Mouse (Mus musculus) neural tube, embryonic 12.5 days (tissue): ENCODE measurements at regions not wholly inside any gene's neighbourhood (a gene's known extent, or its start where the extent isn't known, plus 50 kb on each side); places are given as distances from the start of the nearest gene placed in this dataset.

Source experiments
- ATAC-seq: fragments of 200-750 bp; cut with Nextera tagmentation; 2 replicates; pipeline ENCODE4 v1.8.0; 2017; ENCODE audit warnings: low read depth, mild to moderate bottlenecking, moderate TSS enrichment, moderate library complexity; ENCODE audit not compliant: low FRiP score
- H3K27ac ChIP-seq: fragments of 300-500 bp; sonication (generic); 2 replicates; pipeline ENCODE4 v1.5.1; 2016
- H3K27me3 ChIP-seq: fragments of 300-500 bp; sonication (generic); replicated peaks from 2 replicates; pipeline ENCODE4 v1.6.1; 2016; ENCODE audit warnings: mild to moderate bottlenecking
- H3K36me3 ChIP-seq: fragments of 300-500 bp; sonication (generic); 2 replicates; pipeline ENCODE4 v1.6.1; 2016; ENCODE audit warnings: mild to moderate bottlenecking
- H3K4me1 ChIP-seq: fragments of 300-500 bp; sonication (generic); 2 replicates; pipeline ENCODE4 v1.6.1; 2016
- H3K4me2 ChIP-seq: fragments of 300-500 bp; sonication (generic); replicated peaks from 2 replicates; pipeline ENCODE4 v1.6.1; 2016; ENCODE audit warnings: mild to moderate bottlenecking
- H3K4me3 ChIP-seq: fragments of 300-500 bp; sonication (generic); 2 replicates; pipeline ENCODE4 v1.5.1; 2016
- H3K9ac ChIP-seq: fragments of 300-500 bp; sonication (generic); 2 replicates; pipeline ENCODE4 v1.6.1; 2016; ENCODE audit warnings: mild to moderate bottlenecking
- H3K9me3 ChIP-seq: fragments of 300-500 bp; sonication (generic); 2 replicates; pipeline ENCODE4 v1.6.1; 2016; ENCODE audit warnings: mild to moderate bottlenecking
- WGBS: fragments of 180-500 bp; shearing (Covaris S2); methylation state at CpG from one replicate; pipeline ENCODE4 v1.1.7; 2016; 5-methylcytosine and 5-hydroxymethylcytosine counted together

DNA sequence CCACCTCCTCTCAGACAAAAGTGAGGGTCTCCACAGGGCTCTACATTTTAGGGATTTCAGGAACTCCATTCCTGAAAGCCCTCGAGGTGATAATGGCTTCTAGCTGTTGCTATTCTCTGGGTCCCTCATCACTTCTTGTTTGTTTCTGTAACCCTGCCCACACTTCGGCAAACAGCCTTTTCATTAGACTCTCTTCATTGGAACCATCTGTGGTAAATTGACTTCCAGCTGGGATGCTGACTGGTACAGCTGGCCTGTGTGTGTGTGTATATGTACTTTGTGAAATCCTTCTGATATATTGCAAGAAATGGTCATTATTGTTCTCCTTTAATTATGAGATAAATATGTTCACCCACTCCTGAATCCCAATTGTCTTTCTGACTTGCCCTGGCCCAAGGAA lies 50.3 kb downstream of the Gm10192 start:
- no peak for ATAC-seq
- Histone ChIP-seq H3K9me3 (no peaks in the 10 kb centered on the region), H3K4me1 (no peaks in the 10 kb centered on the region), H3K27ac (no peak overlapping the region), H3K27me3 (no peaks in the 10 kb centered on the region), H3K36me3 (no peaks in the 10 kb centered on the region), H3K4me2 (no peak overlapping the region), H3K9ac (no peak overlapping the region), H3K4me3 (no peak overlapping the region)
- WGBS = 35% methylated on average over 2 of the region's 2 CpGs

DNA sequence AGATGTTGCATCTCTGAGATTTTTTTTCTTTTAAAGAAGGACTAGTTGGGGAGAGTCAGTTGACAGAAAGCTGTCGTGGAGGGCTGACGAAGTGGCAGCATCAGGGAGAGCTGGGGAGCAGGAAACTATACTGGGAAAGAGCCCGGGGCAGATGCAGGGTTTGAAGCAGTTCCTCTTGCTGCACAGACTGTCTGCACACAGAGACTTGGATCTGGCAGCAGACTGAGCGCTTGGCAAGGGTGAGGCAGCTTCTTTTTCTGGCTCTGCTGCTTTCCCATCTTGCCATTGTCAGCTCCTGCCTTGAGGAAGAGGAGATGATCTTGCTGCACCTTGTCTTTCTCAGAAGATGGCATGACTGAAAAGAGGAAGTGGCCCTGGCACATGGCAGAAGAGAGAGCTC lies 55.2 kb downstream of the Gm10192 start:
- Histone ChIP-seq H3K4me3 (no peak overlapping the region), H3K27ac (no peak overlapping the region), H3K9ac (no peak overlapping the region), H3K36me3 (no peaks in the 10 kb centered on the region), H3K9me3 (no peaks in the 10 kb centered on the region), H3K4me2 (no peak overlapping the region), H3K27me3 (no peaks in the 10 kb centered on the region), H3K4me1 (no peaks in the 10 kb centered on the region)
- 78% methylated on average over 4 of the region's 4 CpGs for WGBS
- ATAC-seq = no peak

DNA sequence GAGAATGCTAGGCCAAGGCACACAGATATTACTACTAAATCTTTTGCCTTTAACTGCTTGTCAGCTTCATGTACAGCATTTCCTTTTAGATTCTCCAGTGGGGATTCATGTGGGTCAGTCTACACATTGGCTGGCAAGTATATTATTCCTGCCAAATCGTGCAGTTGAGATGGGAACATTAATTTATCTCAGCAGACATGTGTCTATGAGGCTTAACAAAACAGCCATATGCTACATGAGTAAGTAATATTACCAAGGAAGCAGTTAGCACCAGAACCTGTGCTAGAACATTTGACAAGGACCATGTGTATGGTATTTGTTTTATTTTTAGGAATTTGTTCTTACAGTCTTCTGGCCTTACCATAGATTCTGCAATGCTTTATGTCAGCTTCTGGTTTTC lies 59.1 kb downstream of the Gm10192 start:
- Histone ChIP-seq H3K27me3 (no peaks in the 10 kb centered on the region), H3K27ac (no peak overlapping the region), H3K4me1 (0 out of 2 replicates have a peak, but pooled peaks cover 3% of the 10 kb centered on the region), H3K4me3 (no peak overlapping the region), H3K9ac (no peak overlapping the region), H3K4me2 (no peak overlapping the region), H3K9me3 (no peaks in the 10 kb centered on the region), H3K36me3 (no peaks in the 10 kb centered on the region)
- no peak for ATAC-seq
- 64% methylated on average over 1 of the region's 1 CpGs for WGBS

DNA sequence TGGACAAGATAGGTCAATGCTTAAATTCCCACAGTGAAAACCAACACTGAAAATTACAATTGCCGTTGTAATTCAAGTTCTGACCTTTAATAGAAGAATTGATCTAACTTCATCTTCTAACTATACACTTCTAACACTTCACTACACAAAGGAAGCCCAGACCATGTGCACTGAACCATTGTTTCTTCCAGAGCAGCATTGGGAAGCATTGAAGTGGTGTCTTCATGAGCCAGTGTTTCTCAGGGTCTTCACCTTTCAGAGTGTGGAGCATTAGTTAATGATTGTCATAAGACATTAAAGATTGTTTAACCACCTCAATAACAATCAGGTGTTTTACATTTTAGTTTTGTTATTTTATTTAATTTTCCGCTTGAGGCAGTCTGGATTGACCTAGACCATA lies 61.0 kb downstream of the Gm10192 start:
- 90% methylated on average over 2 of the region's 2 CpGs for WGBS
- Histone ChIP-seq H3K4me1 (0 out of 2 replicates have a peak, but pooled peaks cover 3% of the 10 kb centered on the region), H3K4me2 (no peak overlapping the region), H3K36me3 (no peaks in the 10 kb centered on the region), H3K9me3 (no peaks in the 10 kb centered on the region), H3K4me3 (no peak overlapping the region), H3K9ac (no peak overlapping the region), H3K27me3 (no peaks in the 10 kb centered on the region), H3K27ac (no peak overlapping the region)
- no peak for ATAC-seq

DNA sequence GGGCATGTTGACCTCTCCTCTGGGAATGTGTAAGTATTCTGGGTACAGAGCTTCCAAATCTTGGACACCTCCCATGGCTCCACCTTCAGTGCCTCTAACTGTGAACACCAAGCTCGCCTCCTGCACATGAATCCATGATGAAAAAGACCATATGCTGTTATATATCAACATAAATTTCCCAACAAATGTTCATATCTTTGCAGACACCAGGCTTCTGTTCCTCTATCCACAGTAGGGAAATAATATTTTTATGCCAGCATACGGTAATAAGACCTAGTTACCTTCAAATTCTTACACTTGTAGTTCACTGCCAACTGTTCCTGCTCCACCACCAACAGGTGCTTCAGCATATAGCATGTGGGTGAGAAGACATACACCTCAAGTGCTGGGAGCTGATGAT lies 63.5 kb downstream of the Gm10192 start:
- Histone ChIP-seq H3K4me3 (no peak overlapping the region), H3K36me3 (no peaks in the 10 kb centered on the region), H3K9me3 (no peaks in the 10 kb centered on the region), H3K27me3 (no peaks in the 10 kb centered on the region), H3K4me1 (0 out of 2 replicates have a peak, but pooled peaks cover 3% of the 10 kb centered on the region), H3K9ac (no peak overlapping the region), H3K4me2 (no peak overlapping the region), H3K27ac (no peak overlapping the region)
- WGBS = 91% methylated on average over 2 of the region's 2 CpGs
- no peak for ATAC-seq

DNA sequence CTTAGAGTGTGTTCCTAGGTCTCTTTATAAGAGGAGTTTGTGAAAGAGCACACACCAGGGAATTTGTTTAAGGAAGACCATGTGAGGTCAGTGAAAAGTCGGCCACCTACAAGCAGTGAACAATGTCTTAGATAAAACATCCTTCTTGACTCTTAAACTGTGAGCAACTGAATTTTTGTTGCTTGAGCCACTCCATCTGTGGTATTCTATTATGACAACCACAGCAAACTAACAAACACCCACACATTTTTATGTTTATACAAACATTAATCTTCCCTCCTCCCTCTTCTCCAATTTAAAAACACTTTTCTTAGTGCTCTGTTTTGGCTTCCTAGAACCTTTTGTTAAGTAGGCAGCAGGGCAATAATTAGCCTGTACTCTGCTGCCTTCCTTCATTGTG lies 66.0 kb downstream of the Gm10192 start:
- Histone ChIP-seq H3K4me2 (no peak overlapping the region), H3K27ac (no peak overlapping the region), H3K36me3 (no peaks in the 10 kb centered on the region), H3K27me3 (no peaks in the 10 kb centered on the region), H3K4me3 (no peak overlapping the region), H3K4me1 (0 out of 2 replicates have a peak, but pooled peaks cover 3% of the 10 kb centered on the region), H3K9me3 (no peaks in the 10 kb centered on the region), H3K9ac (no peak overlapping the region)
- 85% methylated on average over 1 of the region's 1 CpGs for WGBS
- ATAC-seq = no peak

DNA sequence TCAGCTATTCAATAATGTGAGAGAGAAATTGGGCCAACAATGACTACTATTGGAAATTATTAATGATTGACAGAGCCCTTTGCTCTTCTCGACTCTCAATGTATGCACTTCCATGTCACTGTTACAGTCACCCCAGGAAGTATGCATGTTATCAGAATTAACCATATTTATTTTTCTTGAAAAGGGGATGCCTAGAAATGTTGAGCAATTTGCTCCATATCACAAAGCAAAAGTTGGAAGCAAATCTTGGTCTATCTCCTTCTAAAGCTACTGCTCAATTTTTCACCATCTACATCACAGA lies 80.3 kb downstream of the Gm10192 start:
- H3K9me3 ChIP-seq = no peaks in the 10 kb centered on the region
- no peak overlapping the region for H3K27ac ChIP-seq
- WGBS = 84% methylated on average over 1 of the region's 1 CpGs
- H3K36me3 ChIP-seq = no peaks in the 10 kb centered on the region
- no peak overlapping the region for H3K4me3 ChIP-seq
- no peaks in the 10 kb centered on the region for H3K4me1 ChIP-seq
- no peak for ATAC-seq
- H3K9ac ChIP-seq = no peak overlapping the region
- H3K27me3 ChIP-seq = no peaks in the 10 kb centered on the region
- no peak overlapping the region for H3K4me2 ChIP-seq

DNA sequence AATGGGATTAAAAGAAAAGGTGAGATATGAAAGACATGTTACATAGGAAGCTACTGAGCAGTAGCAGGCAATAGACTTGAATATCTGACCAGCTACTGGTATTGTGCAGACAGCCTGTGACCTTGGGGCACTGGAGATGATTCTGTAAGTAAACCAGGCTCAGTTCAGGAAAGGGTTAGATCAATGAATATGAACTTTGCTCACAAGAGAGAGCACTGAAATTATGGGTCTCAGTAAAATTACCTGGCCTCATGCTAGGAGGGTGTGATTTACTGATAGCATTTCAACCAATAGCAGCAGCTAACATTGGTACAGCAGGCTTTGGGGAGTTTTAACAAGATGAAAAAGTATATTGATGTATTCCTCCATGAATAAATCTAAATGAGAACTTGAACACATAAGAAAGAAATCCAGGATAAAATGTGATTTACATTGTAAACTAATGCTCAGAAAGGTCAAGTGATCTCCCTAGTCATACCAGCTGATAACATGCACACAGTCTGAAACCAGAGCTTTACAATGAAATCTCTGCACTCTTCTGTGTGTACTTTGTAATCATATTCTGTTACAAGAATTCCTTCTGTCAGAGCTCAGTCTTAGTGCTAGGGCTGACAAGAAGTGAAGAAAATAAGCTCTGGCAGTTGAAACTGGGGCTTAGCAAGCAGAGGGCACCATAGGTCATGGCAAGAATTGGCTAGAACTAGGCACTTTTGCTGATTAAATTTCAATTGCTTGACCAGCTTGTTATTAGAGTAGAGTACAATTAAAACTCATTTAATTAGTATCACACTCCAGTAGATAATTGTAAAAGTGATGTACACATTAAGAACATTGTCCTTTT lies 80.8 kb downstream of the Gm10192 start:
- no peaks in the 10 kb centered on the region for H3K27me3 ChIP-seq
- H3K4me1 ChIP-seq = no peaks in the 10 kb centered on the region
- no peak overlapping the region for H3K4me3 ChIP-seq
- H3K27ac ChIP-seq = no peak overlapping the region
- H3K9me3 ChIP-seq = no peaks in the 10 kb centered on the region
- H3K36me3 ChIP-seq = no peaks in the 10 kb centered on the region
- no peak overlapping the region for H3K4me2 ChIP-seq
- no peak overlapping the region for H3K9ac ChIP-seq
- ATAC-seq = no peak

DNA sequence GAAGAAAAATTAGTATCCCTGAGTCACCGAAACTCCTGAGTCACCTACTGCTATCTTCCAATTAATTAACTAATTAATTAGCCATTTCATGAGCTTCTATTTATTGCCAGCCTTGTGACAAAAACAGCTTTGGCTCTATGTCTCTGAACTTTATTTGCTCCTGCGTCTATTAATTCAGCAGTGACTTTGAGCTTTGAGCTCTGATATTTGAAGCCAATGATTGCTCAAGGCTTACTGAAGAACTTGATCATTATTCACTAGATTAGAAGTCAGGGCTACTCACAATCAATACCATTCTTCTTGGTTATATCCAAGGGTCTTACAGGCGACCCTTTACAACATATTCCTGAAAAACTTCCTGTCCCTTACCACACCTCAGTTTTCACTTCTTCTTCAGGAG lies 83.2 kb downstream of the Gm10192 start:
- Histone ChIP-seq H3K4me1 (no peaks in the 10 kb centered on the region), H3K4me3 (no peak overlapping the region), H3K27ac (no peak overlapping the region), H3K9me3 (no peaks in the 10 kb centered on the region), H3K27me3 (no peaks in the 10 kb centered on the region), H3K36me3 (no peaks in the 10 kb centered on the region), H3K4me2 (no peak overlapping the region), H3K9ac (no peak overlapping the region)
- no peak for ATAC-seq
- WGBS = 93% methylated on average over 3 of the region's 3 CpGs

DNA sequence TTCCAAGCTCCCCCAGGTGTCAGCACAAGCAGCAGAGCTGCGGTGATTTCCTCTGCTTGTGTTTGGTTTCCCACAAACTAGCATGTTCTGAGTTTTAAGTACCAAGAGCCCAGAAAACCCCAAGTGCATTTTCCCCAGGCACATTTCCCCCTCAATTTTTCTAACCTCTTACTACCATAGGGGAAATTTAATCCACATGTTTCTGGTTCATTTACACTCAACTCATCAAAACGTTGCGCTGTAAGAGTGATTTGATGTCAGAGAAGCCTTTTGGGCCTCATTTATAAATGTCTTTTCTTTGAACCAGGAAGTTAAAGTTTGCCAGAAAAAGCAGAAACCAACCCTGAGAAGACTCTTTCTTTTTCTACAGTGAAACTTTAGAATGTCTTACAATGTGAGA lies 89.4 kb downstream of the Gm10192 start:
- Histone ChIP-seq H3K4me3 (no peak overlapping the region), H3K9ac (no peak overlapping the region), H3K4me1 (no peaks in the 10 kb centered on the region), H3K27ac (no peak overlapping the region), H3K36me3 (no peaks in the 10 kb centered on the region), H3K4me2 (no peak overlapping the region), H3K9me3 (no peaks in the 10 kb centered on the region), H3K27me3 (no peaks in the 10 kb centered on the region)
- 81% methylated on average over 3 of the region's 3 CpGs for WGBS
- ATAC-seq = no peak

DNA sequence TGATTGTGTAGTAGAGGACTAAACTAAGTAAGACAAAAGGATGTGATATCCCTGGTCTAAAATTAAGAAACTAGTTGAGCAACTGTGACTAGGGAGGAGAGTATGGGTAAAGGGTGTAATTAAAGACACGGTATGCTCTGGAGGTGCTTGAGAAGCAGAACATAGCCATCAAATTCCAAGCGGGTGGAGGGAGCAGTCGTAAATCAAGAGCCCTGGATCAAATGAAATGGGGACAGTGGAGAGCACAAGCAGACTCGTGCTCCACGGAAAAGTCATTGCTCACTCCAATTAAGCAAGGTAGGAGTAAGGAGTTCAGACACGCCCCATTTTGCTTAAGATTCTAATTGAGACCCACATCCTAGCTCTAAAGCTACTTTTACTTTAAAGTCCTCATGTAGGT lies 132.2 kb downstream of the Gm10192 start:
- Histone ChIP-seq H3K36me3 (no peaks in the 10 kb centered on the region), H3K27ac (no peak overlapping the region), H3K4me3 (no peak overlapping the region), H3K4me1 (no peaks in the 10 kb centered on the region), H3K4me2 (no peak overlapping the region), H3K9me3 (no peaks in the 10 kb centered on the region), H3K9ac (no peak overlapping the region), H3K27me3 (no peaks in the 10 kb centered on the region)
- WGBS = 57% methylated on average over 6 of the region's 6 CpGs
- ATAC-seq = no peak

DNA sequence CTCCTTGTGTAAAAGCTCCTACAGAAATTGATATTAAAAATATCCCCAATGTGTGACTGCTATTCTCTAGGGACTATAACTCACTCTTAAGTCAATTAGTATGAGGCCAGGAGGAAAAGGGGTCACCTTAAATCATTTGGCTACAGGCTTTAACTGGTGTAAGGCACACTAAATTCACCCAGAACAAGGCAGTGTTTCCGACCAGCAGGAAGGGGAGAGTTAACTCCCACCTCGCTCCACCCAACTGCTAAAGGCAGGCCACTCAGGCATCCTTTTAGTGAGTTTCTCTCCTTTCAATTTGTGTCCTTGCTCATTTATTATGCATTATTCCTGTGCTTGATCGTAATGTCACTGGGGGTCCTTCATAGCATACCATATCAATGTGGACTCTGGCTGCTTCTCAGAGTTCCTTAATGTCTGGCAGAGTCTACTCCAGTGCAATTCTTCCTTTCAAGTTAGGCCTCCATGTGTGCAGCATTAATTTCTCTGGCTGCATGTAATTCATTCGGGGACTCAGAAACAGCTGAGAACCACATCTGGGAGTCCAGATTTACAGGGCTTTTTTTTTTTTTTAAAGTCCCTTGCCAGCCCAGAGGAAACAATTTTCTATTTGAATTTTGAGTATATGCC lies 133.8 kb downstream of the Gm10192 start:
- H3K9ac ChIP-seq = no peak overlapping the region
- 0 out of 2 replicates have a peak, but pooled peaks have one; percentile 50 for ATAC-seq
- H3K4me3 ChIP-seq = no peak overlapping the region
- 38% methylated on average over 4 of the region's 4 CpGs for WGBS
- H3K4me2 ChIP-seq = no peak overlapping the region
- H3K27ac ChIP-seq = no peak overlapping the region
- H3K4me1 ChIP-seq = no peaks in the 10 kb centered on the region
- no peaks in the 10 kb centered on the region for H3K9me3 ChIP-seq
- no peaks in the 10 kb centered on the region for H3K36me3 ChIP-seq
- H3K27me3 ChIP-seq = no peaks in the 10 kb centered on the region
